Mouse (Mus musculus) neutrophil, adult 83 days (primary cell): ENCODE results near the gene Tmem196. TPM values are rescaled to one million over a fixed set of nuclear protein-coding genes. Genes with fewer than 3 reads are reported as not detected.

ENCODE experiments used
- total RNA-seq, 2 experiments: library from RNA; stranded (reverse); gene quantifications; one replicate each; pipeline ENCODE4 v1.2.4; 2023

The Tmem196 gene
- total RNA-seq = not detected

GRCm38 (mm10) chr12:119945589-119946310, at the start of gene Tmem196:
TSS of gene Tmem196 (plus strand) at chr12:119945822.

